Mouse (Mus musculus) thymus, adult 2 months (tissue): ENCODE measurements around the gene Rbms1.

Source experiments
- CTCF ChIP-seq: fragments of 200-500 bp; IDR thresholded peaks from 2 replicates; pipeline ENCODE4 v1.5.1; 2012; ENCODE audit warnings: mild to moderate bottlenecking, control low read depth, low read length, moderate library complexity, borderline replicate concordance; ENCODE audit not compliant: control insufficient read depth, poor library complexity, insufficient read depth; ENCODE audit errors: extremely low read depth
- POLR2A ChIP-seq: fragments of 200-500 bp; IDR thresholded peaks from 2 replicates; pipeline ENCODE4 v1.6.1; 2012; ENCODE audit warnings: mild to moderate bottlenecking, low read length, control low read depth, moderate library complexity; ENCODE audit not compliant: control insufficient read depth, poor library complexity, insufficient read depth; ENCODE audit errors: extremely low read depth

DNA sequence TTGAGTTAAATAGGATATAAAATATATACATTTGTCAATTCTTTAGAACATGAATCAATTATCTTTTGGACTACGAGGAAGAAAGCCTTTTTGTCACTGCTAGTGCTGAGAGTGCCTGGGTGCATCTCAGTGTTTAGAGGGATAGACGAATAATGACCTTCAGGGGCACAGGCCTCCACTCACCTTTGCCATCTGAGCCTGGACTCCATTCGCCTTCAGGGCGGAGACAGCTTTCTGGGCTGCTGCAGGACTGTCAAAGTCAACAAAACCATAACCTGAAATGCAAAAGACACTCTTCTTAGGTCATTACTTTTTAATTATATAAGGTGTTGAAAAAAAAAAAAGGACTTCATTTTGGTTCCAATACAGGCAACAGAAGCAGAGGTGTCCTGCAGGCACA, 170.5 kb downstream of the Rbms1 start:
- TF ChIP-seq POLR2A: no peak
- no peak for TF ChIP-seq CTCF
